Mouse (Mus musculus) lung, embryonic 14.5 days (tissue): ENCODE data around the gene Mocs2. TPM values are rescaled to one million over a fixed set of nuclear protein-coding genes. Genes with fewer than 3 reads are reported as not detected.
A peak's percentile ranks its signal among the peaks of the same experiment; 100 is the strongest.

ENCODE experiments used
- ATAC-seq: fragments of 200-750 bp; cut with Nextera tagmentation; 2 replicates; pipeline ENCODE4 v1.8.0; 2017; ENCODE audit warnings: mild to moderate bottlenecking, moderate TSS enrichment, moderate library complexity; ENCODE audit not compliant: insufficient read depth
- DNase-seq: peaks from one replicate; pipeline ENCODE4 v3.0.0-alpha.2; 2015
- H3K27ac ChIP-seq: fragments of 300-500 bp; sonication (generic); 2 replicates; pipeline ENCODE4 v1.5.1; 2014; ENCODE audit warnings: low read depth, mild to moderate bottlenecking, moderate library complexity
- H3K27me3 ChIP-seq: fragments of 300-500 bp; sonication (generic); 2 replicates; pipeline ENCODE4 v1.6.1; 2014; ENCODE audit warnings: low read length, control low read depth; ENCODE audit not compliant: insufficient read depth
- H3K36me3 ChIP-seq: fragments of 300-500 bp; sonication (generic); 2 replicates; pipeline ENCODE4 v1.6.1; 2014; ENCODE audit warnings: control low read depth; ENCODE audit not compliant: insufficient read depth
- H3K4me1 ChIP-seq: fragments of 300-500 bp; sonication (generic); 2 replicates; pipeline ENCODE4 v1.6.1; 2014; ENCODE audit warnings: antibody characterized with exemption, control low read depth; ENCODE audit not compliant: insufficient read depth
- H3K4me2 ChIP-seq: fragments of 300-500 bp; sonication (generic); 2 replicates; pipeline ENCODE4 v1.6.1; 2014; ENCODE audit warnings: mild to moderate bottlenecking
- H3K4me3 ChIP-seq: fragments of 300-500 bp; sonication (generic); 2 replicates; pipeline ENCODE4 v1.5.1; 2014; ENCODE audit warnings: low read depth, low read length
- H3K9ac ChIP-seq: fragments of 300-500 bp; sonication (generic); 2 replicates; pipeline ENCODE4 v1.6.1; 2014
- H3K9me3 ChIP-seq: fragments of 300-500 bp; sonication (generic); 2 replicates; pipeline ENCODE4 v1.6.1; 2016; ENCODE audit warnings: low read depth, low read length, control low read depth
- CTCF ChIP-seq: IDR thresholded peaks from 2 replicates; pipeline ENCODE4 v1.5.1; 2016; ENCODE audit warnings: antibody characterized with exemption, low read depth
- WGBS: fragments of 180-500 bp; shearing (Covaris S2); extraction: QIAGEN DNeasy Blood & Tissue Kit; methylation state at CpG from one replicate; pipeline ENCODE4 v1.1.7; 2014; 5-methylcytosine and 5-hydroxymethylcytosine counted together
- polyA plus RNA-seq: library from polyadenylated mRNA; unstranded; fragments of >200 nt; fragmentation: Nextera tagmentation; extraction: Ambion mirVana; gene quantifications from 2 replicates; pipeline ENCODE4 v1.2.1, GENCODE M21; 2014

Mocs2 gene
- polyA plus RNA-seq, 1 experiment from 2014 or later: 81.4 TPM

- no peak overlapping the region for H3K4me3 ChIP-seq
- H3K4me1 ChIP-seq: no peaks in the 10 kb centered on the region
- H3K27me3 ChIP-seq: no peaks in the 10 kb centered on the region
- H3K27ac ChIP-seq: no peak overlapping the region
- H3K36me3 ChIP-seq: peaks cover 36% of the 10 kb centered on the region
- no peaks in the 10 kb centered on the region for H3K9me3 ChIP-seq
- 84% methylated on average over 2 of the region's 2 CpGs for WGBS
- DNase-seq (no peak), ATAC-seq (no peak)
- no peak overlapping the region for H3K9ac ChIP-seq
- no peak overlapping the region for H3K4me2 ChIP-seq
- TF ChIP-seq CTCF: no peak
Observed at GRCm38 (mm10) chr13:114822871-114823270, 4.8 kb downstream of the Mocs2 start.

GRCm38 (mm10) chr13:114825377-114825855 lies 7.4 kb downstream of the Mocs2 start:
- Histone ChIP-seq H3K4me1 (no peaks in the 10 kb centered on the region), H3K36me3 (peaks cover 54% of the 10 kb centered on the region), H3K27me3 (no peaks in the 10 kb centered on the region), H3K27ac (no peak overlapping the region), H3K4me2 (no peak overlapping the region), H3K9me3 (no peaks in the 10 kb centered on the region), H3K4me3 (no peak overlapping the region), H3K9ac (no peak overlapping the region)
- TF ChIP-seq CTCF: no peak
- no peak for ATAC-seq
- 89% methylated on average over 6 of the region's 6 CpGs for WGBS
- no peak for DNase-seq

- no peak overlapping the region for H3K27ac ChIP-seq
- no peaks in the 10 kb centered on the region for H3K27me3 ChIP-seq
- 0 out of 2 replicates have a peak, but pooled peaks cover 3% of the 10 kb centered on the region for H3K4me1 ChIP-seq
- ATAC-seq: peak; percentile 26; the same call in 1 of the 2 replicates
- H3K9ac ChIP-seq: no peak overlapping the region
- TF ChIP-seq CTCF: peak; percentile 75
- no peak overlapping the region for H3K4me2 ChIP-seq
- no peaks in the 10 kb centered on the region for H3K9me3 ChIP-seq
- no peak overlapping the region for H3K4me3 ChIP-seq
- 80% methylated on average over 4 of the region's 4 CpGs for WGBS
- H3K36me3 ChIP-seq: peaks cover 45% of the 10 kb centered on the region
- DNase-seq: peak; percentile 80
Observed at GRCm38 (mm10) chr13:114831367-114831833, 13.4 kb downstream of the Mocs2 start.

- Histone ChIP-seq H3K4me3 (no peak overlapping the region), H3K9me3 (no peaks in the 10 kb centered on the region), H3K27ac (no peak overlapping the region), H3K9ac (no peak overlapping the region), H3K4me2 (no peak overlapping the region), H3K4me1 (0 out of 2 replicates have a peak, but pooled peaks cover 3% of the 10 kb centered on the region), H3K27me3 (no peaks in the 10 kb centered on the region), H3K36me3 (peaks cover 42% of the 10 kb centered on the region; the same call in 1 of the 2 replicates)
- ATAC-seq (no peak), DNase-seq (peak; percentile 17)
- 53% methylated on average over 5 of the region's 5 CpGs for WGBS
- TF ChIP-seq CTCF: no peak
Observed at GRCm38 (mm10) chr13:114832761-114833160, 14.7 kb downstream of the Mocs2 start.

GRCm38 (mm10) chr13:114833351-114833750 lies 15.3 kb downstream of the Mocs2 start:
- TF ChIP-seq CTCF: no peak
- ATAC-seq: peak; percentile 29; the same call in 1 of the 2 replicates
- WGBS: 49% methylated on average over 4 of the region's 4 CpGs
- Histone ChIP-seq H3K4me2 (no peak overlapping the region), H3K9me3 (no peaks in the 10 kb centered on the region), H3K27ac (0 out of 2 replicates have a peak overlapping the region, but pooled peaks have one; percentile 22), H3K36me3 (peaks cover 40% of the 10 kb centered on the region; the same call in 1 of the 2 replicates), H3K9ac (no peak overlapping the region), H3K27me3 (no peaks in the 10 kb centered on the region), H3K4me1 (peaks cover 9% of the 10 kb centered on the region), H3K4me3 (no peak overlapping the region)
- peak; percentile 65 for DNase-seq

- H3K27me3 ChIP-seq: no peaks in the 10 kb centered on the region
- peaks cover 33% of the 10 kb centered on the region; the same call in 1 of the 2 replicates for H3K36me3 ChIP-seq
- DNase-seq (peak; percentile 29), ATAC-seq (no peak)
- no peak overlapping the region for H3K4me3 ChIP-seq
- no peak overlapping the region; the same call in 1 of the 2 replicates for H3K27ac ChIP-seq
- H3K9me3 ChIP-seq: no peaks in the 10 kb centered on the region
- no peak overlapping the region for H3K4me2 ChIP-seq
- no peak overlapping the region for H3K9ac ChIP-seq
- 0 out of 2 replicates have a peak, but pooled peaks have one; percentile 8 for TF ChIP-seq CTCF
- peaks cover 14% of the 10 kb centered on the region for H3K4me1 ChIP-seq
- 27% methylated on average over 2 of the region's 2 CpGs for WGBS
Observed at GRCm38 (mm10) chr13:114834580-114834979, 16.5 kb downstream of the Mocs2 start.

GRCm38 (mm10) chr13:114837061-114837460 lies 19.0 kb downstream of the Mocs2 start:
- TF ChIP-seq CTCF: no peak
- no peak overlapping the region for H3K27ac ChIP-seq
- WGBS: 77% methylated on average over 7 of the region's 7 CpGs

More at GRCm38 (mm10) chr13:114837061-114837460, 19.0 kb downstream of the Mocs2 start:
- H3K4me3 ChIP-seq: no peak overlapping the region
- H3K9me3 ChIP-seq: no peaks in the 10 kb centered on the region
- peaks cover 16% of the 10 kb centered on the region; the same call in 1 of the 2 replicates for H3K36me3 ChIP-seq
- H3K4me1 ChIP-seq: peaks cover 14% of the 10 kb centered on the region
- no peak overlapping the region for H3K9ac ChIP-seq
- no peak overlapping the region for H3K4me2 ChIP-seq
- DNase-seq: no peak
- H3K27me3 ChIP-seq: no peaks in the 10 kb centered on the region
- ATAC-seq: no peak
